Mouse (Mus musculus): Measurements from ENCODE around the gene Olfr632. TPM values are rescaled to one million over a fixed set of nuclear protein-coding genes. Genes with fewer than 3 reads are reported as not detected.
"Not testable (repeated sequence)": the region's sequence is repeated elsewhere in the genome, so short reads cannot be mapped to it uniquely, and the experiment has no call there.

Olfr632 gene
- total and polyA plus RNA-seq, 3 experiments: not detected

DNA sequence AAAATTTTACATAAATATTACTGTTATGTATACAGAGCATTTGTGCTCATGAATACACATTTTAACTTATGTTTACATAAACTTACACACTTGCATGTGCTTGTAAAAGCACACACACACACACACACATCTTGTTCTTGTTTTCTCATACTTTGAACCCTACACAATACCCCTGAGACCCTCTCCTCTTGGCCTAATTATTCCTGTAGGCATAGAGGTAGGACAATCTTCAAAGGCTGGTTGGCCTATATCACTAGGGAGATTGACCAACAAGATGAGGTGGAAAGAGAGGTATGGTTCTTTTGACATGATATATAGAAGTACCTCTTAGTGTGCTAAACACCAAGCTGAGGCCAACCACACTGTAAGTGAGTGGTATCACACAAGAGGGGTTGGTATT, 10.0 kb downstream of the Olfr632 start, which contains the start of gene Olfr633:
Gene Olfr633 (plus strand): TSS at position 301 of the 400 bp plus-strand sequence.
- H3K27ac ChIP-seq (ENCODE audit: insufficient read depth, low read depth): no peak within 1 kb of the TSS
- H3K27me3 ChIP-seq (replicated peaks): no peaks in the 10 kb centered on the region
- H3K4me3 ChIP-seq (replicated peaks in 1 of 3; ENCODE audit: low read depth in 2 of 3, low read length in 2 of 3, poor library complexity in 1 of 3): no peak within 1 kb of the TSS
- no peaks in the 10 kb centered on the region for H3K4me1 ChIP-seq (ENCODE audit: control insufficient read depth in 1 of 2, insufficient read depth in 2 of 2)
- no peak within 1 kb of the TSS for H3K4me2 ChIP-seq (ENCODE audit: insufficient read depth, low read depth, poor library complexity, severe bottlenecking)
- H3K36me3 ChIP-seq (replicated peaks in 1 of 2; ENCODE audit: control insufficient read depth in 1 of 2, insufficient read depth in 1 of 2, low read length in 1 of 2): no peaks in the 10 kb centered on the region
- no peak within 1 kb of the TSS for H3K9ac ChIP-seq (ENCODE audit: insufficient read depth, low read depth)
- H3K9me3 ChIP-seq (replicated peaks; ENCODE audit: low read length): no peaks in the 10 kb centered on the region
- no peak for DNase-seq (ENCODE audit: extremely low read depth)
- dilution Hi-C loops (cut with MboI; ENCODE audit: extremely low pct_ligation_motif_present, extremely low pct_unique_long_range_greater_than_20kb, low sequenced_read_pairs): no loop called here
- TF ChIP-seq MEF2A (IDR thresholded peaks at IDR 0.05; ENCODE audit: borderline replicate concordance, low read depth, low read length) (no peak), IRF4 (IDR thresholded peaks at IDR 0.05; ENCODE audit: low read depth, low read length) (no peak), ZC3H11A (IDR thresholded peaks at IDR 0.05; ENCODE audit: low read depth, low read length) (no peak), MAFK (IDR thresholded peaks at IDR 0.05; ENCODE audit: insufficient replicate concordance, low read length) (no peak), EP300 (IDR thresholded peaks at IDR 0.05; ENCODE audit: low read length) (no peak), UBTF (IDR thresholded peaks at IDR 0.05; ENCODE audit: low read depth, low read length) (no peak), GABPA (IDR thresholded peaks at IDR 0.05; ENCODE audit: insufficient replicate concordance, low read depth, low read length) (no peak), ZMIZ1 (IDR thresholded peaks at IDR 0.05; ENCODE audit: low read depth, low read length) (no peak), MAZ (IDR thresholded peaks at IDR 0.05; ENCODE audit: low read depth, low read length) (no peak), RCOR1 (conservative IDR thresholded peaks at IDR 0.05; ENCODE audit: low read depth, low read length) (no peak), POLR2AphosphoS2 (IDR thresholded peaks at IDR 0.05; ENCODE audit: low read depth, low read length) (no peak), NRF1 (IDR thresholded peaks at IDR 0.05; ENCODE audit: low read depth, low read length) (no peak), CHD2 (IDR thresholded peaks at IDR 0.05; ENCODE audit: low read length) (no peak), USF1 (IDR thresholded peaks at IDR 0.05; ENCODE audit: low read depth, low read length) (no peak)
- no peaks in the 10 kb centered on the region for H3K79me2 ChIP-seq (replicated peaks; ENCODE audit: control insufficient read depth, extremely low read depth, insufficient read depth, poor library complexity, severe bottlenecking)
- in situ Hi-C loops (cut with MboI; ENCODE audit: low pct_ligation_motif_present, low pct_unique_long_range_greater_than_20kb, low sequenced_read_pairs): no loop called here

DNA sequence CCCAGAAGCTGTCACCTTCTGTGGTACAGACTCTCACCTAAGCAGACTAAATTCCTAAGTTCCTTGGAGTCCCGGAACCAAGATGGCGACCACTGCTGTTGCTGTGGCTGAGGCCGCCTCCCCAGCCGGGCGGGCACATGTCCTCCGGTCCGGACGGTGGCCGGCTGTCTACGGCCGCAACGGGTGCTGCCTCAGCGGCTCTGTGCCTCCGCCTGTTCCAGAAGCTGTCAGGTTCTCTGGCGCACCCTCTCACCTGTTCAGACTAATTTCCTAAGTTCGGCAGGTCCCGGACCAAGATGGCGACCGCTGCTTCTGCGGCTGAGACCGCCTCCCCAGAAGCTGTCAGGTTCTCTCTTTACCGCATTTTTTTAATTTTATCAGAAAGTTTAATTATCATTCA, 32.7 kb downstream of the Olfr632 start:
- H3K4me1 ChIP-seq (ENCODE audit: control insufficient read depth in 1 of 2, insufficient read depth in 2 of 2); H3K4me3 ChIP-seq (replicated peaks in 1 of 3; ENCODE audit: low read depth in 2 of 3, low read length in 2 of 3, poor library complexity in 1 of 3); H3K27me3 ChIP-seq (replicated peaks); H3K79me2 ChIP-seq (replicated peaks; ENCODE audit: control insufficient read depth, extremely low read depth, insufficient read depth, poor library complexity, severe bottlenecking); H3K9me3 ChIP-seq (replicated peaks; ENCODE audit: low read length); in situ Hi-C loops (cut with MboI; ENCODE audit: low pct_ligation_motif_present, low pct_unique_long_range_greater_than_20kb, low sequenced_read_pairs); H3K36me3 ChIP-seq (replicated peaks in 1 of 2; ENCODE audit: control insufficient read depth in 1 of 2, insufficient read depth in 1 of 2, low read length in 1 of 2); DNase-seq (ENCODE audit: extremely low read depth); H3K9ac ChIP-seq (ENCODE audit: insufficient read depth, low read depth); H3K4me2 ChIP-seq (ENCODE audit: insufficient read depth, low read depth, poor library complexity, severe bottlenecking); dilution Hi-C loops (cut with MboI; ENCODE audit: extremely low pct_ligation_motif_present, extremely low pct_unique_long_range_greater_than_20kb, low sequenced_read_pairs); H3K27ac ChIP-seq (ENCODE audit: insufficient read depth, low read depth): not testable (repeated sequence)

DNA sequence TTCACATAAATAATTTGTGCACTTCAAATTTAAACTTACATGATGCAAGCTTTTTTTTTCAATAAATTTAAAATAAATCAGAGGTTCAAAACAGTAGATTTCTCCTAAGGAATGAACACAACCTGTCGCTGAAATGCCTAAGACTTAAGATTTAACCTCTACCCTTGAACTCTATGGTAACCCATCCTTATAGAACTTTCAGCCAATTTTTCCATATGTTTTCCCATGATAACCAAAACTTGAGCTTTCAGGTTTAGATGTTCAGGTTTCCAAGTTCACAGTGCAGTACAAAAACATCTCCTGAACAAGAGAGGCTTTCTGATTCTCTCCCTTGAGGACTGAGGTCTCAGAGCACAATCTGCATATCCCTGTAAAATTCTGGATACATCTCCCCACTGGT, 36.7 kb downstream of the Olfr632 start, which contains the start of gene Olfr635:
Gene Olfr635 (plus strand): TSS at position 301 of the 400 bp plus-strand sequence.
- Histone ChIP-seq H3K27ac (ENCODE audit: insufficient read depth, low read depth) (no peak within 1 kb of the TSS), H3K9ac (ENCODE audit: insufficient read depth, low read depth) (no peak within 1 kb of the TSS), H3K36me3 (replicated peaks in 1 of 2; ENCODE audit: control insufficient read depth in 1 of 2, insufficient read depth in 1 of 2, low read length in 1 of 2) (no peaks in the 10 kb centered on the region), H3K4me2 (ENCODE audit: insufficient read depth, low read depth, poor library complexity, severe bottlenecking) (no peak within 1 kb of the TSS), H3K4me3 (replicated peaks in 1 of 3; ENCODE audit: low read depth in 2 of 3, low read length in 2 of 3, poor library complexity in 1 of 3) (no peak within 1 kb of the TSS), H3K27me3 (replicated peaks) (peaks cover 4% of the 10 kb centered on the region), H3K79me2 (replicated peaks; ENCODE audit: control insufficient read depth, extremely low read depth, insufficient read depth, poor library complexity, severe bottlenecking) (no peaks in the 10 kb centered on the region), H3K4me1 (ENCODE audit: control insufficient read depth in 1 of 2, insufficient read depth in 2 of 2) (no peaks in the 10 kb centered on the region), H3K9me3 (replicated peaks; ENCODE audit: low read length) (no peaks in the 10 kb centered on the region)
- TF ChIP-seq ZC3H11A (IDR thresholded peaks at IDR 0.05; ENCODE audit: low read depth, low read length) (no peak), HCFC1 (IDR thresholded peaks at IDR 0.05; ENCODE audit: low read depth, low read length) (no peak), MYC (IDR thresholded peaks at IDR 0.05; ENCODE audit: low read depth, low read length) (no peak), IRF4 (IDR thresholded peaks at IDR 0.05; ENCODE audit: low read depth, low read length) (no peak), SMC3 (IDR thresholded peaks at IDR 0.05; ENCODE audit: low read depth, low read length) (no peak), CTCF (conservative IDR thresholded peaks at IDR 0.05 in 1 of 2, IDR thresholded peaks at IDR 0.05 in 1 of 2; ENCODE audit: low read depth in 2 of 2, low read length in 2 of 2) (no peak), POLR2AphosphoS2 (IDR thresholded peaks at IDR 0.05; ENCODE audit: low read depth, low read length) (no peak), KAT2A (IDR thresholded peaks at IDR 0.05; ENCODE audit: insufficient replicate concordance, low read length) (no peak), MXI1 (IDR thresholded peaks at IDR 0.05; ENCODE audit: low read depth, low read length) (no peak), UBTF (IDR thresholded peaks at IDR 0.05; ENCODE audit: low read depth, low read length) (no peak), MAFK (IDR thresholded peaks at IDR 0.05; ENCODE audit: insufficient replicate concordance, low read length) (no peak), ZKSCAN1 (IDR thresholded peaks at IDR 0.05; ENCODE audit: borderline replicate concordance, low read depth, low read length) (no peak), RAD21 (IDR thresholded peaks at IDR 0.05; ENCODE audit: low read depth, low read length) (no peak)
- dilution Hi-C loops (cut with MboI; ENCODE audit: extremely low pct_ligation_motif_present, extremely low pct_unique_long_range_greater_than_20kb, low sequenced_read_pairs): no loop called here
- in situ Hi-C loops (cut with MboI; ENCODE audit: low pct_ligation_motif_present, low pct_unique_long_range_greater_than_20kb, low sequenced_read_pairs): no loop called here
- no peak for DNase-seq (ENCODE audit: extremely low read depth)
